Mouse (Mus musculus) limb, embryonic 12.5 days (tissue): ENCODE measurements around the gene Morc3. TPM values are rescaled to one million over a fixed set of nuclear protein-coding genes. Genes with fewer than 3 reads are reported as not detected.

ENCODE experiments used
- ATAC-seq: fragments of 200-750 bp; cut with Nextera tagmentation; 2 replicates; pipeline ENCODE4 v1.8.0; 2017; ENCODE audit warnings: low read depth, moderate TSS enrichment; ENCODE audit not compliant: insufficient number of reproducible peaks, insufficient read depth, low FRiP score, low TSS enrichment
- H3K27ac ChIP-seq: fragments of 300-500 bp; sonication (generic); 2 replicates; pipeline ENCODE4 v1.5.1; 2016; ENCODE audit warnings: mild to moderate bottlenecking, moderate library complexity
- H3K27me3 ChIP-seq: fragments of 300-500 bp; sonication (generic); 2 replicates; pipeline ENCODE4 v1.6.1; 2016; ENCODE audit warnings: mild to moderate bottlenecking, moderate library complexity
- H3K36me3 ChIP-seq: fragments of 300-500 bp; sonication (generic); 2 replicates; pipeline ENCODE4 v1.6.1; 2016; ENCODE audit warnings: mild to moderate bottlenecking, moderate library complexity
- H3K4me1 ChIP-seq: fragments of 300-500 bp; sonication (generic); replicated peaks from 2 replicates; pipeline ENCODE4 v1.6.1; 2016
- H3K4me2 ChIP-seq: fragments of 300-500 bp; sonication (generic); 2 replicates; pipeline ENCODE4 v1.6.1; 2016; ENCODE audit warnings: mild to moderate bottlenecking, moderate library complexity
- H3K4me3 ChIP-seq: fragments of 300-500 bp; sonication (generic); replicated peaks from 2 replicates; pipeline ENCODE4 v1.5.1; 2016; ENCODE audit warnings: mild to moderate bottlenecking
- H3K9ac ChIP-seq: fragments of 300-500 bp; sonication (generic); replicated peaks from 2 replicates; pipeline ENCODE4 v1.6.1; 2016; ENCODE audit warnings: mild to moderate bottlenecking, moderate library complexity
- H3K9me3 ChIP-seq: fragments of 300-500 bp; sonication (generic); 2 replicates; pipeline ENCODE4 v1.6.1; 2016; ENCODE audit warnings: mild to moderate bottlenecking, moderate library complexity
- WGBS: fragments of 180-500 bp; shearing (Covaris S2); methylation state at CpG from one replicate; pipeline ENCODE4 v1.1.7; 2016; 5-methylcytosine and 5-hydroxymethylcytosine counted together
- polyA plus RNA-seq: library from polyadenylated mRNA; unstranded; fragments of >200 nt; fragmentation: Nextera tagmentation; extraction: Ambion mirVana; gene quantifications from 2 replicates; pipeline ENCODE4 v1.2.1, GENCODE M21; 2016

Gene Morc3
- 37.7 and 42.0 TPM in 2 replicates for polyA plus RNA-seq

DNA sequence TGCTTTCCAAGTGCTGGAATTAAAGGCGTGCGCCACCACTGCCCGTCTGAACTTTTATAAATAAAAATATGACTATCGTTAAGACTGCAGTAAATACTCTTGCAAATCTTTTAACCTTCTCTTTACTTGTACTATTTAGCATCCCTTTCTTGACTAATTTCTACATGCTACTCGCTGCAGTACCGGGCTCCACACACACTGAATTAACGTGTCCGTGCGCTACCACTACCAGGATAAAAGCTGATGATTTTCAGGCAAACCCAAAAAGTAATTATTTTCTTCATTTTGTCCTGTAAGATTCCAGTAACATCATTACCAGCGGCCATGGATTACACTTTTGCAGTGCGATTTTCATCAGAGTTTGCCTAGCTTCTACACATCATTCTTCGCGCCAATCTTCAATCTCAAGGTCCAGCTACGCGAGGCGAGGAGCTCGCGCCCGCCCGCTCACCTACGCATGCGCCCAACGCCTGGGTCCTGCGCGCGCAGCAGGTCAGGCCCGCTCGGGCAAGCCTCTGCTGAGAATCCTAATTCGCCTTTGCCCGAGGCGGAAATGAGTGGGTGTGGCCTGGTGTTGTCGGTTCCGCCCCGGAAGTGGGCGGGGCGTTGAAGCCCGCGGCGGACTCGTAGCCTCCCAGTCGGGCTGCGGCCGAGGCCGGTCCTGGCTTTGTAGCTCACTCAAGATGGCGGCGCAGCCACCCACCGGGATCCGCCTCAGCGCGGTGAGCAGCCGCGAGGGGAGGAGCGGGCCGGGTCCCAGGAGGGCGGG, at the start of gene Morc3:
TSS of gene Morc3 (plus strand) at position 495 of the 769 bp plus-strand sequence.
- H3K36me3 ChIP-seq: 0 out of 2 replicates have a peak, but pooled peaks cover 4% of the 10 kb centered on the region
- H3K4me1 ChIP-seq: peaks cover 18% of the 10 kb centered on the region
- H3K4me2 ChIP-seq: peak within 1 kb of the TSS; percentile 80
- no peaks in the 10 kb centered on the region for H3K27me3 ChIP-seq
- ATAC-seq: peak; percentile 94
- H3K9me3 ChIP-seq: peaks cover 7% of the 10 kb centered on the region; the same call in 1 of the 2 replicates
- peak within 1 kb of the TSS; percentile 97 for H3K27ac ChIP-seq
- H3K9ac ChIP-seq: peak within 1 kb of the TSS; percentile 96
- WGBS: 13% methylated on average over 51 of the region's 55 CpGs
- H3K4me3 ChIP-seq: peak within 1 kb of the TSS; percentile 97

- no peak overlapping the region for H3K4me3 ChIP-seq
- H3K36me3 ChIP-seq: peaks cover 5% of the 10 kb centered on the region
- WGBS: 87% methylated on average over 7 of the region's 7 CpGs
- no peaks in the 10 kb centered on the region for H3K9me3 ChIP-seq
- ATAC-seq: no peak
- H3K4me2 ChIP-seq: no peak overlapping the region
- no peak overlapping the region for H3K9ac ChIP-seq
- no peak overlapping the region for H3K27ac ChIP-seq
- no peaks in the 10 kb centered on the region for H3K27me3 ChIP-seq
- H3K4me1 ChIP-seq: peaks cover 11% of the 10 kb centered on the region
These were observed 47.7 kb upstream of the Morc3 start for GRCm38 (mm10) chr16:93784175-93784574.

DNA sequence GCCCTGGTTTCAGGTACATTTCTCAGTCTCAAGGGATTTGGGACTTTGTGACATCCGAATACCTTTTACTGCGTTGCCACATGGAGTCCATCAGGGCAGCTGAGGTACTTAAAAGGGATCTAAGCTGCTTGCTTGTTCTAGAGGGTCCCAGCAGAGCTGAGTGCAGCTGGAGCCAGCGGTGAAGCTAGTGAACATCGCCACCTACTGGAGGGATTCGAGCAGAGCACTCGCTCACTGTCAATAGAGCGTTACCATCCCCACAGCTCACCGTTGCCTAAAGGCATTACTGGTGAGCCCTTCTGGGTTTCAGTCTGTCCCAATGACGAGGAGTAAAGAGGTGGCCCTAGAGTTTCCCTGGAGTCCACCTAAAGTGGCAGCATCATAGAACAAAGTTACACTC, 46.1 kb upstream of the Morc3 start:
- H3K27ac ChIP-seq: no peak overlapping the region

GRCm38 (mm10) chr16:93788388-93788787, 43.5 kb upstream of the Morc3 start:
- Histone ChIP-seq H3K9me3 (no peaks in the 10 kb centered on the region), H3K4me2 (no peak overlapping the region), H3K27ac (no peak overlapping the region; the same call in 1 of the 2 replicates), H3K9ac (no peak overlapping the region), H3K36me3 (peaks cover 5% of the 10 kb centered on the region), H3K4me1 (peaks cover 8% of the 10 kb centered on the region; the same call in 1 of the 2 replicates), H3K4me3 (no peak overlapping the region), H3K27me3 (no peaks in the 10 kb centered on the region)
- 96% methylated on average over 4 of the region's 4 CpGs for WGBS
- ATAC-seq: no peak

More for the DNA sequence above, 46.1 kb upstream of the Morc3 start:
- Histone ChIP-seq H3K9ac (no peak overlapping the region), H3K4me3 (no peak overlapping the region), H3K4me1 (peaks cover 11% of the 10 kb centered on the region), H3K27me3 (no peaks in the 10 kb centered on the region), H3K4me2 (no peak overlapping the region), H3K9me3 (no peaks in the 10 kb centered on the region), H3K36me3 (peaks cover 5% of the 10 kb centered on the region)
- peak; percentile 85 for ATAC-seq
- WGBS: 1% methylated on average over 9 of the region's 9 CpGs

DNA sequence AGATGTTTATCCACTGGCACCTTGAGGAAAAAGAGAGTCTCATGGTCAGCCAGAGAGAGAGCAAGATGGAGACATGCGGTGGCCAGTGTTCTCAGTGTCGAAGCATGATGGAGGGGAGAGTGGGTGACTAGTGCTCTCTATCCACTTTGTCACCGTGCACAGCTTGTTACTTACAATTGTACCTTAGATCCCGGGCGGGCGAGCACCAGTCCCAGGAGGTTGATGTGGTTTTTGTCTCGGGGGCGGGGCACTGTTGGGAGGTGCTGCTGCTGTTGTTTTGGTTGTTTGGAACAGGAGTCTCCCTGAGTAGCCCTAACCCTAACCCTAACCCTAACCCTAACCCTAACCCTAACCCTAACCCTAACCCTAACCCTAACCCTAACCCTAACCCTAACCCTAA, 43.0 kb upstream of the Morc3 start:
- Histone ChIP-seq H3K4me1 (peaks cover 8% of the 10 kb centered on the region; the same call in 1 of the 2 replicates), H3K4me3 (no peak overlapping the region), H3K36me3 (peaks cover 4% of the 10 kb centered on the region), H3K27ac (no peak overlapping the region), H3K4me2 (no peak overlapping the region), H3K27me3 (no peaks in the 10 kb centered on the region), H3K9me3 (no peaks in the 10 kb centered on the region), H3K9ac (no peak overlapping the region)
- ATAC-seq: no peak
- WGBS: 91% methylated on average over 8 of the region's 8 CpGs

- Histone ChIP-seq H3K36me3 (no peaks in the 10 kb centered on the region), H3K4me2 (no peak overlapping the region), H3K9ac (no peak overlapping the region), H3K27me3 (no peaks in the 10 kb centered on the region), H3K4me3 (no peak overlapping the region), H3K27ac (no peak overlapping the region), H3K9me3 (no peaks in the 10 kb centered on the region), H3K4me1 (peaks cover 8% of the 10 kb centered on the region; the same call in 1 of the 2 replicates)
- ATAC-seq: no peak
- WGBS: 37% methylated on average over 5 of the region's 5 CpGs
These were observed 41.8 kb upstream of the Morc3 start for GRCm38 (mm10) chr16:93789971-93790755.

- Histone ChIP-seq H3K4me1 (peaks cover 25% of the 10 kb centered on the region), H3K9ac (no peak overlapping the region), H3K27me3 (no peaks in the 10 kb centered on the region), H3K27ac (no peak overlapping the region), H3K36me3 (no peaks in the 10 kb centered on the region), H3K4me2 (no peak overlapping the region), H3K4me3 (no peak overlapping the region), H3K9me3 (no peaks in the 10 kb centered on the region)
- ATAC-seq: no peak
- 66% methylated on average over 15 of the region's 15 CpGs for WGBS
These were observed 38.8 kb upstream of the Morc3 start for GRCm38 (mm10) chr16:93792981-93793630.

GRCm38 (mm10) chr16:93794845-93795244, 37.1 kb upstream of the Morc3 start:
- Histone ChIP-seq H3K9ac (no peak overlapping the region), H3K9me3 (no peaks in the 10 kb centered on the region), H3K4me3 (no peak overlapping the region), H3K27me3 (no peaks in the 10 kb centered on the region), H3K4me1 (peaks cover 25% of the 10 kb centered on the region), H3K27ac (no peak overlapping the region), H3K36me3 (no peaks in the 10 kb centered on the region), H3K4me2 (no peak overlapping the region)
- WGBS: 81% methylated on average over 5 of the region's 5 CpGs
- ATAC-seq: no peak

- 95% methylated on average over 5 of the region's 5 CpGs for WGBS
These were observed 36.5 kb upstream of the Morc3 start for GRCm38 (mm10) chr16:93795391-93795790.

DNA sequence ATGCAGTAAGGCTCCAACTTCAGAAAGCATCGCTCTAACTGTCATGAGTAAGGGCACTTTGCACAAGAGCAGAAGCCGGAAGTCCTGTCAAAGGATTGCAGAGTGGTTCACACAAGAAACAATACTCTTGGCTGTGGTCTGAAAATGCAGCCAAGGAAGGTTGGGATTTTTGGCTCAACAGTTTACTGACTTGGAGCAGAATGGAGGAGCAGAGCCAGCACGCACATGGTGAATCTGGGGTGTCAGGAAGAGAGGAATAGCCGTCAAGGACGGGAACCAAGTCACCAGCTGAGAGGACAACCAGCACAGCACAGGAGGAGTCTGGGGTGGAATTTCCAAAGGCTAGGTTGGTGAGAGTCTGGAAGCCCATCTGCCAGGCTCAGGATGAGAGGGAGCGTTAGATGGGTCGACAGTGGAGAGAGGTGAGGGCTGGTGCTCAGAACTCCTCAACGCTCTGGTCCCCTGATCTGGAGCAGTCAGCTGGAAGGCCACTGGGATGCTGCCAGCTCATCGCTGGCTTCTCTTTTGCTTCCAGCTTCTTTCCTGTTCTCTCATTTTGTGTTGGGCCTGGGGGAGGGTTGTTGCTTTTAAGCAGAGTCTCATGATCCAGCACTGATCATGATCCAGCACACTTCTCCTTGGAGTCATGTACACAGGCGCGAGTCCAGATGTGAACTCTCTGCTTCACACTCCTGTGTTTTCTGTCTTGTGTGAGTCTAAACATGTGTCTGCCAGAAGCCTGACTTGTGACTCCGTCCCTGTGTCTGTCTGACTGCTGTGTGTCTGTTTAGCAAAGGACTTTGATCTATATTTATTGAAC, 34.7 kb upstream of the Morc3 start:
- Histone ChIP-seq H3K4me1 (peaks cover 25% of the 10 kb centered on the region), H3K9ac (no peak overlapping the region), H3K4me3 (no peak overlapping the region), H3K9me3 (no peaks in the 10 kb centered on the region), H3K4me2 (no peak overlapping the region), H3K27ac (peak overlapping the region; percentile 4; the same call in 1 of the 2 replicates), H3K36me3 (no peaks in the 10 kb centered on the region), H3K27me3 (no peaks in the 10 kb centered on the region)
- ATAC-seq: no peak
- WGBS: 73% methylated on average over 12 of the region's 12 CpGs

More at GRCm38 (mm10) chr16:93795391-93795790, 36.5 kb upstream of the Morc3 start:
- peaks cover 25% of the 10 kb centered on the region for H3K4me1 ChIP-seq
- no peaks in the 10 kb centered on the region for H3K27me3 ChIP-seq
- no peaks in the 10 kb centered on the region for H3K9me3 ChIP-seq
- H3K4me3 ChIP-seq: no peak overlapping the region
- H3K36me3 ChIP-seq: no peaks in the 10 kb centered on the region
- no peak for ATAC-seq
- H3K9ac ChIP-seq: no peak overlapping the region
- no peak overlapping the region for H3K4me2 ChIP-seq
- no peak overlapping the region for H3K27ac ChIP-seq
